Mouse (Mus musculus) ES-Bruce4 (cell line): ENCODE measurements around the gene Gipc3. TPM values are rescaled to one million over a fixed set of nuclear protein-coding genes. Genes with fewer than 3 reads are reported as not detected.
A peak's percentile ranks its signal among the peaks of the same experiment; 100 is the strongest.

Experiments
- H3K27ac ChIP-seq: 2 replicates; pipeline ENCODE4 v1.5.1; 2012; ENCODE audit warnings: low read length, inconsistent platforms; ENCODE audit not compliant: insufficient read depth
- H3K27me3 ChIP-seq: 2 replicates; pipeline ENCODE4 v1.6.1; 2012; ENCODE audit warnings: mild to moderate bottlenecking, low read length, inconsistent platforms; ENCODE audit not compliant: control insufficient read depth, poor library complexity, insufficient read depth, severe bottlenecking
- H3K36me3 ChIP-seq: 2 replicates; pipeline ENCODE4 v1.6.1; 2012; ENCODE audit warnings: inconsistent platforms, mild to moderate bottlenecking, low read length, moderate library complexity; ENCODE audit not compliant: control insufficient read depth, poor library complexity, insufficient read depth, severe bottlenecking
- H3K4me1 ChIP-seq: one replicate; pipeline ENCODE4 v1.8.1; 2011; ENCODE audit warnings: low read length; ENCODE audit not compliant: control insufficient read depth, insufficient read depth
- H3K4me3 ChIP-seq: 2 replicates; pipeline ENCODE4 v1.5.1; 2011; ENCODE audit warnings: low read depth, mild to moderate bottlenecking, low read length
- H3K9ac ChIP-seq: 2 replicates; pipeline ENCODE4 v1.6.1; 2012; ENCODE audit warnings: low read depth, mild to moderate bottlenecking, inconsistent platforms; ENCODE audit not compliant: poor library complexity, severe bottlenecking
- H3K9me3 ChIP-seq: replicated peaks from 2 replicates; pipeline ENCODE4 v1.6.1; 2012; ENCODE audit warnings: mild to moderate bottlenecking, low read length, inconsistent platforms; ENCODE audit not compliant: control insufficient read depth, poor library complexity, insufficient read depth, severe bottlenecking
- CTCF ChIP-seq: IDR thresholded peaks from one replicate; pipeline ENCODE4 v1.8.1; 2011; ENCODE audit warnings: low read depth, low read length
- EP300 ChIP-seq: IDR thresholded peaks from 2 replicates; pipeline ENCODE4 v1.6.1; 2011; ENCODE audit warnings: low read depth, low read length; ENCODE audit not compliant: insufficient read depth
- POLR2A ChIP-seq: IDR thresholded peaks from one replicate; pipeline ENCODE4 v1.8.1; 2011; ENCODE audit warnings: low read length; ENCODE audit not compliant: insufficient read depth
- polyA plus RNA-seq: library from polyadenylated mRNA; stranded (reverse); fragments of >200 nt; gene quantifications from 2 replicates; pipeline ENCODE4 v1.2.4, GENCODE M21; 2011; ENCODE audit warnings: low read depth; ENCODE audit not compliant: missing spikeins, insufficient read depth, insufficient read length

Gipc3 gene
- polyA plus RNA-seq, 1 experiment, result 1.2 TPM

DNA sequence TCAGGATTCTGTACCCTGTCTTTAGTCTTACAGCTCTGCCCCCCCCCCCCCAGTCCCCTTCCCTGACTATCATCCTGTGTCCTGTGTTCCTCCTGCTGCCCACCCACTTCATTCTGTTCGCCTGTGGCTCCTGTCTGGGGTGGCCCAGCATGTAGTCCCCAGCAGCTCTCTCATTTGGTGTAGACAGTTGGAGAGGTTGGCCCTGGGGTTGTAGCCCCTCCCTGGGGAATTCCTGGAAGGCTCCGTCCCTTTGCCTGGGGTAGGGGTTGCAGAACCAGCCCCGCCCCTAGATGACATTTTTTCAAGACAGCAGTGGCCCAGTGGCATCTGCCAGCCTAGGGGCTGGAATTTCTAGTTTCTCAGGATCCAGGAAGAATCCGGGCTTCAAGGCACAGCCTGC lies 15.1 kb upstream of the Gipc3 start:
- TF ChIP-seq EP300 (no peak), CTCF (no peak), POLR2A (no peak)
- Histone ChIP-seq H3K27me3 (no peaks in the 10 kb centered on the region), H3K36me3 (no peaks in the 10 kb centered on the region), H3K4me3 (peak overlapping the region; percentile 96), H3K9ac (peak overlapping the region; percentile 83), H3K9me3 (no peaks in the 10 kb centered on the region), H3K27ac (no peak overlapping the region), H3K4me1 (peaks cover 7% of the 10 kb centered on the region)

DNA sequence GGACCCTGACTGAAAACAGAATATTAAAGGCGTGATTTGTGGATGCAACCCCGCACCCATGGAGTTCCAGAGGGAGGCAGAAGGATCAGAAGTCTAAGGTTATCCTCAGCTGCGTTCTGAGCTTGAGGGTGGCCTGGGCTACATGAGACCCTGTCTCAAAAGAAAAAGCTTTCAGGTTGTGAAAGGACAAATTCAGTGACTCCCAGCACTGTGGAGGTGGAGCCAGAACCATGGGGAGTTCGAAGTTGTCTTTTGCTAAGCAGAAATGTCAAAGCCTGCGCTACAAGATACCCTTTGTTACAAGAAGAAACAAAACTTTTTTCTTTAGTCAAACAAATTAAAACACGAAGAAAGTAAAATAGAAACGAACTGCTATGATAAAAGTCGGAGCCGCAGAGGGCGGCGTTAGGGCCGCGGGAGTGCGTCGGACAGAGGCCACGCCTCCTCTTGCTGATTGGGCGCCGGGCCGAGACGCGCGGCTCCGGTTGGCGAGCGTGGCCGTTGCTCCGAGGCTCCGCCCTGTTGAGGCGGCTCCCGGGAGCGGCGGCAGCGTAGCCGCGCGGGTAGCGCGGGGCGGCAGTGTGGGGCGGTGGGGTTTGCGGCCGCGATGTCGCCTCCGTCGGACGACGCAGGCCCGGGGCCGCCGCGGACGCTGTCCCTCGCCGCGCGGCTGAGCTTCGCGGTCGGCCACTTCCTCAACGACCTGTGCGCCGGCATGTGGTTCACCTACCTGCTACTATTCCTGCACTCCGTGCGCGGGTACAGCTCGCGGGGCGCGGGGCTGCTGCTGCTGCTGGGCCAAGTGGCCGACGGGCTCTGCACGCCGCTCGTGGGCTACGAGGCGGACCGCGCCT lies 14.2 kb upstream of the Gipc3 start, which contains the start of gene Mfsd12:
Gene Mfsd12, plus strand, starts transcription at position 501 of the 854 bp plus-strand sequence.
- H3K4me1 ChIP-seq, result peaks cover 7% of the 10 kb centered on the region
- H3K36me3 ChIP-seq, result no peaks in the 10 kb centered on the region
- H3K4me3 ChIP-seq, result peak within 1 kb of the TSS; percentile 96
- no peaks in the 10 kb centered on the region for H3K9me3 ChIP-seq
- TF ChIP-seq POLR2A (no peak), CTCF (no peak), EP300 (no peak)
- H3K27ac ChIP-seq, result peak within 1 kb of the TSS; percentile 81
- no peaks in the 10 kb centered on the region for H3K27me3 ChIP-seq
- peak within 1 kb of the TSS; percentile 83 for H3K9ac ChIP-seq

DNA sequence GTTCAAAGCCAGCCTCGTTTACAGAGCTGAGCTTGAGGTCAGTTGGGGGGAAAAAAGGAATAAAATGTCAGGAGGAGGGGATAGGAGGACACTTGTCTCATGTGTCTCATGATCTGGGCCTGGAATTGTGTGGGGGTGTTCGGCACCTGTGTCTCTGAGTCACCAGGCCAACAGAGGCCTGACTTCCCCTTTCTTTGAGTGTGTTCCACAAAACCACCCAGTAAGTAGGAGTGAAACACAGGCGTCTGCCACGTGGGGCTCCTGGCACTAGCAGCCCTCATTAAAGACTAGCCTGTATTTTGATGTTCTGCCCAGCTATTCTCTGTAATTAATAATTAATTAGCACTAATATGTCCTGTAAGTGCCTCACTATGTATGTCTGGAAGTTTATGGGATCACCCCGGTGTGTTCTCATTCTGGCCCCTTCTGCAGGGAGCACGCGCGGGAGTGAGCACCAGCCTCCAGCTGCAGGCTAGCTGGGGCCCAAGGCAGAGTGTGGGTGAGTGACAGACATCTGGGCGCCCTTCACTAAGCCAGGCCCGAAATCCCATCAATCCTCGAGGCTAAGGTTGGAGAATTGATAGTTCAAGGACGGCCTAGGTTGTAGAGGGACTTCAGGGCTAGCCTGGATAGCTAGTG lies 13.4 kb upstream of the Gipc3 start:
- no peaks in the 10 kb centered on the region for H3K27me3 ChIP-seq
- H3K9ac ChIP-seq, result peak overlapping the region; percentile 51
- H3K9me3 ChIP-seq, result no peaks in the 10 kb centered on the region
- H3K4me3 ChIP-seq, result peak overlapping the region; percentile 38; the same call in 1 of the 2 replicates
- no peak for TF ChIP-seq POLR2A
- no peak for TF ChIP-seq CTCF
- TF ChIP-seq EP300, result no peak
- no peaks in the 10 kb centered on the region for H3K36me3 ChIP-seq
- H3K4me1 ChIP-seq, result peaks cover 6% of the 10 kb centered on the region
- H3K27ac ChIP-seq, result peak overlapping the region; percentile 81

DNA sequence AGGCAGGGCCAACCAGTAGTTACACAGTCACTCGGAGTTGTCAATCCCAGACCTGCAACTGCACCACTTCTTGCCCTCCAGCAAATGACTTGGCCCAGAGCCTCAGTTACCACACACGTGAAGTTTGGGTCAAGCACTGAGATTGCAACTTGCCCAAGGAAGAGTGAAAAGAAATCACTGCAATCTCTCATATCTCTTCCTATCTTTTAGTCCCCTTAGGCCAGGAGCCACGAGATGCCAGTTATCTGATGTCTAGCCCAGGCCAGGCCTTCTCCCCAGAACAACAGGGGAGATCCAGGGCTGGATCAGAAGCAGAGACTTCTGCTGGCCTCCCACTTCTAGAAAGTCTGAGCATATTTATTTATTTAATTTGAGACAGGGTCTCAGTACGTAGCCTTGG lies 12.5 kb upstream of the Gipc3 start:
- peak overlapping the region; percentile 81 for H3K27ac ChIP-seq
- peaks cover 2% of the 10 kb centered on the region for H3K4me1 ChIP-seq
- H3K9ac ChIP-seq, result 0 out of 2 replicates have a peak overlapping the region, but pooled peaks have one; percentile 51
- no peaks in the 10 kb centered on the region for H3K36me3 ChIP-seq
- H3K4me3 ChIP-seq, result no peak overlapping the region
- no peaks in the 10 kb centered on the region for H3K9me3 ChIP-seq
- TF ChIP-seq CTCF (no peak), EP300 (no peak), POLR2A (no peak)
- H3K27me3 ChIP-seq, result no peaks in the 10 kb centered on the region

DNA sequence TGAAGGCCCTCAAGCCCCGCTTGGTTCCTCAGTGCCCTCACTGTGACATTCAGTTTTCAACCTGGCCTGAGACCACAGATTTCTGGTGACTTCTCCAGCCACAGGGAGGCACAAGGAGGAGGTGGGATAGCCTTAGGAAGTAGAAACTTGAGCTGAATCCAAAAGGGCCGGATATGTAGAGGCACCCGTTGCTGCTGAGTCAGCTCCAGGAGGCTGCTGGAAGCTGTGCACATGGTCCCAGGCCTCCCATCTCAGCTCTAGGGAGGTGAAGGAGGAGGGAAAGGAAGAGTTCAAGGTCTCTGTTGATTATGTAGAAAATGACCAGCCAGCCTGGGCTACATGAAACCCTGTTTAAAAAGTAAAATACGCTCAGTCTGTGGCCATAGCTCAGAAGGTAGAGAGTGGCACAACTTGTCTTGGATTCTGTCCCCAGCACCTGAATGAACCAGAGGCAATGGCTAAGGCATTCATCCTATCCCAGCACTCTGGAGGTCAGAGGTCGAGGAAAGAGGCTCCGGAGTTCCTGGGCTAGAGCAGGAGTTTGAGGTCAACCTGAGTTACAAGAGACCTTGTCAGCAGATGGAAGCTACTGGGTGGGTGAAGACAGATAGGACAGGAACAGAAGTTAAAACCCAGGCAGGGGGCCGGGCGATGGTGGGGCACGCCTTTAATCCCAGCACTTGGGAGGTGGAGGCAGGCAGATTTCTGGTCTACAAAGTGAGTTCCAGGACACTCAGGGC lies 11.8 kb upstream of the Gipc3 start:
- Histone ChIP-seq H3K27me3 (no peaks in the 10 kb centered on the region), H3K36me3 (no peaks in the 10 kb centered on the region), H3K27ac (peak overlapping the region; percentile 93), H3K9me3 (no peaks in the 10 kb centered on the region), H3K4me3 (no peak overlapping the region), H3K9ac (0 out of 2 replicates have a peak overlapping the region, but pooled peaks have one; percentile 51), H3K4me1 (peaks cover 1% of the 10 kb centered on the region)
- TF ChIP-seq CTCF, result no peak
- TF ChIP-seq EP300, result peak; percentile 60; the same call in 1 of the 2 replicates
